Mouse (Mus musculus) cortical plate, adult 2 months (tissue): ENCODE data around the gene Hspa2.

ENCODE experiments used
- CTCF ChIP-seq: fragments of 200-500 bp; IDR thresholded peaks from 2 replicates; pipeline ENCODE4 v1.5.1; 2011; ENCODE audit warnings: mild to moderate bottlenecking, control low read depth, low read length; ENCODE audit not compliant: insufficient read depth; ENCODE audit errors: extremely low read depth
- POLR2A ChIP-seq: fragments of 200-500 bp; IDR thresholded peaks from 2 replicates; pipeline ENCODE4 v1.6.1; 2011; ENCODE audit warnings: mild to moderate bottlenecking, low read length, control low read depth; ENCODE audit not compliant: insufficient read depth; ENCODE audit errors: extremely low read depth

DNA sequence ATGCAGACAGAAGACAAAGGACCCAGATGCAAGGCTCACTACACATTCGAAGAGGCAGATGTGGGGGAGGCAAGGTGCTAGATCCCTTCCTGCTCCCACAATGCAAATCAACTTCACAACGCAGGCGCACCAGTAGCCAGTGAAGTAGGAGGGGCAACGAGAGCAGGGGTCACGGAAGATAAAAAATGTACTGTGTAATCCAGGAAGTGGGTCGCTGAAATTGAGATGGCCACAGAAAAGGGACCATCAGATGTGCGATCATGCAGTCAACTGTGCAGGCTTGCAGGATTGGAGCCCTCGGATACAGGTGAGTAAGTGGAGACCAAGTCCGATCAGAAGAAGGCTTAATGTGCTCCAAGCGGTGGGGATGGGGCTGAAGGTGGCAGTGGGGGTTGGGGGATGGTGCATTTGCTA is 40.4 kb downstream of the Hspa2 start:
- no peak for TF ChIP-seq CTCF
- no peak for TF ChIP-seq POLR2A
